Mouse (Mus musculus): ENCODE results near the gene Zfyve9.

GRCm38 (mm10) chr4:108691469-108691868 lies 89.1 kb downstream of the Zfyve9 start:
- TF ChIP-seq CTCF (IDR thresholded peaks at IDR 0.05; ENCODE audit: low read depth) (no peak), EP300 (IDR thresholded peaks at IDR 0.05; ENCODE audit: low read depth) (no peak)
